Mouse (Mus musculus): ENCODE results near the gene Fam234b. TPM values are rescaled to one million over a fixed set of nuclear protein-coding genes. Genes with fewer than 3 reads are reported as not detected.

Gene Fam234b
- polyA plus RNA-seq, 1 experiment: 42.1 TPM

GRCm38 (mm10) chr6:135236576-135236975 lies 38.8 kb downstream of the Fam234b start:
- TF ChIP-seq POLR2A (IDR thresholded peaks at IDR 0.05; ENCODE audit: control insufficient read depth, extremely low read depth, insufficient read depth, low read length, poor library complexity): no peak
- no peak for TF ChIP-seq CTCF (IDR thresholded peaks at IDR 0.05; ENCODE audit: borderline replicate concordance, control insufficient read depth, extremely low read depth, insufficient read depth, low read length, poor library complexity)
- Histone ChIP-seq H3K4me1 (replicated peaks; ENCODE audit: control insufficient read depth, insufficient read depth, low read length) (peaks cover 20% of the 10 kb centered on the region), H3K36me3 (ENCODE audit: control insufficient read depth, insufficient read depth, low read length) (no peaks in the 10 kb centered on the region; the same call in 1 of the 2 replicates), H3K4me3 (ENCODE audit: control insufficient read depth, insufficient read depth, low read length) (no peak overlapping the region), H3K27me3 (ENCODE audit: control insufficient read depth, insufficient read depth, low read length) (no peaks in the 10 kb centered on the region), H3K27ac (ENCODE audit: control insufficient read depth, insufficient read depth, low read length) (no peak overlapping the region)
- 94% methylated on average over 3 of the region's 3 CpGs for WGBS
- no peak for DNase-seq

DNA sequence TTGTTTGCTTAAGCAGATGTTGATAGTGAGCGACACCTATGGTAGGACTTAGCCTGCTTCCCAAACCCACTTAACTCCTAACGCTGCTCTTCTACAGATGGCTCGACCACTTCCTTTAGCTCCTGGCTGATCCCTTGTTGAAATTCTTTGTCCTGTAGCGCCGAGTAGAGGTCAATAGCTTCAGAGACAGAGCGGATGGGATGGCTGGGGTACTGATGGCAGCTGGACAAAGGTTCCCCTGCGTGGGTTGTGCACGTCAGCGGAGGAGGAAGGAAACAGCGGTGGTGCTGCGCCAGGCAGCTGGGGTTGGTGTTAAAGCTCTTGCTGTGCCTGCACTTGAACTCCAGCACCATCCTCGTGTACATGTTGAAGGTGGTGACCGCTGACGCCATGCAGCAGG lies 39.5 kb downstream of the Fam234b start:
- Histone ChIP-seq H3K4me3 (ENCODE audit: control insufficient read depth, insufficient read depth, low read length) (no peak overlapping the region), H3K36me3 (ENCODE audit: control insufficient read depth, insufficient read depth, low read length) (no peaks in the 10 kb centered on the region; the same call in 1 of the 2 replicates), H3K27ac (ENCODE audit: control insufficient read depth, insufficient read depth, low read length) (no peak overlapping the region), H3K27me3 (ENCODE audit: control insufficient read depth, insufficient read depth, low read length) (no peaks in the 10 kb centered on the region), H3K4me1 (replicated peaks; ENCODE audit: control insufficient read depth, insufficient read depth, low read length) (peaks cover 20% of the 10 kb centered on the region)
- DNase-seq: peak; percentile 47
- WGBS: 6% methylated on average over 14 of the region's 14 CpGs
- TF ChIP-seq CTCF (IDR thresholded peaks at IDR 0.05; ENCODE audit: borderline replicate concordance, control insufficient read depth, extremely low read depth, insufficient read depth, low read length, poor library complexity) (peak; percentile 8; the same call in 1 of the 2 replicates), POLR2A (IDR thresholded peaks at IDR 0.05; ENCODE audit: control insufficient read depth, extremely low read depth, insufficient read depth, low read length, poor library complexity) (no peak)

DNA sequence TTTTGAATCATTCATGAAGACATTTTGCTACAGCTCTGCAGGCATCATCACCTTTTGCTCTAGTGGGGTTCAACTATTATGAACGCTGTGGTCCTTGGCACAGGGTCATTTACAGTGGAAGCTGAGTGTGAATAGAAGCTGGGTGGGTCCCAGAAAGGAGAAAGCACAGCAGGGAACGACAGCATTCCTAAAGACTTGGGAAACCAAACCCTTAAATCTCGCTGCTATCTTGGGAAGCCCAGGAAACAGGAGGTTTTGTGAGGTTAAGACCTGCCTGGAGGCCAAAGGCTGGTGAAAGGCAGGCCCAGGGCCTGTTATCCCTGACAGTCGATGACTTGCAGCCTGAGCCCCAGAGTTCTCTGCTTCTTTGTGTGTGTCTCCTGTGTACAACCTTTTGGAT lies 40.4 kb downstream of the Fam234b start:
- H3K27me3 ChIP-seq (ENCODE audit: control insufficient read depth, insufficient read depth, low read length): no peaks in the 10 kb centered on the region
- WGBS: 89% methylated on average over 4 of the region's 4 CpGs
- TF ChIP-seq POLR2A (IDR thresholded peaks at IDR 0.05; ENCODE audit: control insufficient read depth, extremely low read depth, insufficient read depth, low read length, poor library complexity) (no peak), CTCF (IDR thresholded peaks at IDR 0.05; ENCODE audit: borderline replicate concordance, control insufficient read depth, extremely low read depth, insufficient read depth, low read length, poor library complexity) (no peak)
- H3K4me3 ChIP-seq (ENCODE audit: control insufficient read depth, insufficient read depth, low read length): no peak overlapping the region
- H3K4me1 ChIP-seq (replicated peaks; ENCODE audit: control insufficient read depth, insufficient read depth, low read length): peaks cover 20% of the 10 kb centered on the region
- H3K36me3 ChIP-seq (ENCODE audit: control insufficient read depth, insufficient read depth, low read length): no peaks in the 10 kb centered on the region; the same call in 1 of the 2 replicates
- DNase-seq: no peak
- H3K27ac ChIP-seq (ENCODE audit: control insufficient read depth, insufficient read depth, low read length): no peak overlapping the region

DNA sequence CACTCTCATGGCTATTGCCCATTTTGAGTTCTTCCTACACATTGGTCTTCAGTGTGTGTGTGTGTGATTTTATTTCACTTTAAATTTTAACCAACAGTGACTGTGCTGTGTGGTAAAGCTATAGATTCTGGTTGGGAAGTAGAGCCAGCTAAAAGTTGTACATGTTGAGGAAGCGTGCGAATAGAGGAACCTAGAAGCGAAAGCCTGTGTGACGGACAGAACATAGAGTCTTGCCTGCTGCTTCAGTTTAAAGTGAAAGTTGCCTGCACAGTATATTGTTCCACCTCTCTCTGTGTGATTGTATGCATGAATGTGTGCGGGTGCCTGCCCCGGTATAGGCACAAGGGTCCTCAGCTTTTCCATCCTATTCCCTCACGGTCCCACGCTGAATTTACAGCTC lies 42.6 kb downstream of the Fam234b start:
- H3K27ac ChIP-seq (ENCODE audit: control insufficient read depth, insufficient read depth, low read length): no peak overlapping the region
- TF ChIP-seq POLR2A (IDR thresholded peaks at IDR 0.05; ENCODE audit: control insufficient read depth, extremely low read depth, insufficient read depth, low read length, poor library complexity): no peak
- TF ChIP-seq CTCF (IDR thresholded peaks at IDR 0.05; ENCODE audit: borderline replicate concordance, control insufficient read depth, extremely low read depth, insufficient read depth, low read length, poor library complexity): no peak

GRCm38 (mm10) chr6:135245586-135245985 lies 47.8 kb downstream of the Fam234b start:
- TF ChIP-seq CTCF (IDR thresholded peaks at IDR 0.05; ENCODE audit: borderline replicate concordance, control insufficient read depth, extremely low read depth, insufficient read depth, low read length, poor library complexity): no peak
- no peak for TF ChIP-seq POLR2A (IDR thresholded peaks at IDR 0.05; ENCODE audit: control insufficient read depth, extremely low read depth, insufficient read depth, low read length, poor library complexity)
- DNase-seq: no peak
- Histone ChIP-seq H3K4me3 (ENCODE audit: control insufficient read depth, insufficient read depth, low read length) (no peak overlapping the region), H3K27me3 (ENCODE audit: control insufficient read depth, insufficient read depth, low read length) (no peaks in the 10 kb centered on the region), H3K36me3 (ENCODE audit: control insufficient read depth, insufficient read depth, low read length) (no peaks in the 10 kb centered on the region), H3K27ac (ENCODE audit: control insufficient read depth, insufficient read depth, low read length) (no peak overlapping the region), H3K4me1 (replicated peaks; ENCODE audit: control insufficient read depth, insufficient read depth, low read length) (no peaks in the 10 kb centered on the region)
- 90% methylated on average over 8 of the region's 8 CpGs for WGBS

More for the DNA sequence above, 42.6 kb downstream of the Fam234b start:
- Histone ChIP-seq H3K27me3 (ENCODE audit: control insufficient read depth, insufficient read depth, low read length) (no peaks in the 10 kb centered on the region), H3K4me1 (replicated peaks; ENCODE audit: control insufficient read depth, insufficient read depth, low read length) (peaks cover 18% of the 10 kb centered on the region), H3K36me3 (ENCODE audit: control insufficient read depth, insufficient read depth, low read length) (no peaks in the 10 kb centered on the region), H3K4me3 (ENCODE audit: control insufficient read depth, insufficient read depth, low read length) (no peak overlapping the region)
- WGBS: 61% methylated on average over 8 of the region's 8 CpGs
- DNase-seq: no peak

DNA sequence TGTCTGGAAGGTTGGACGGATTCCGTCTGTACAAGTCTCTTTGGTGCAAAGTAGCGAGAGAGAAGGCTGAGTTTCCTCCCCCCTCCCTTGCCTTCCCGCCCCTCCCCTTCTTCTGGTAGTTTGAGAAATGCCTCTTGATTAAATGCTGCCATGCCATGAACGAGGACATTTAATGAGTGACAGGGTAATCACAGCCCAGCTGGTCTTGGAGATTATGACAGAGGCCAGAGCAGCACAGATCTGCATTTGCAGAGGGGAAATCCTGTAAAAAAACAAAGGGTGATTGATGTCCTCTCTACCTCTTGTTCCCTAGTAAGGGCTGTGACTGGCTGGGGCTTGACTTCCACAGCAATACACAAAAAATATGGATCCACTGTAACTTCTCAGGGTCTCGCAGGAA lies 50.1 kb downstream of the Fam234b start:
- peaks cover 8% of the 10 kb centered on the region for H3K4me1 ChIP-seq (replicated peaks; ENCODE audit: control insufficient read depth, insufficient read depth, low read length)
- no peak for DNase-seq
- 74% methylated on average over 6 of the region's 6 CpGs for WGBS
- no peaks in the 10 kb centered on the region for H3K36me3 ChIP-seq (ENCODE audit: control insufficient read depth, insufficient read depth, low read length)
- no peak for TF ChIP-seq POLR2A (IDR thresholded peaks at IDR 0.05; ENCODE audit: control insufficient read depth, extremely low read depth, insufficient read depth, low read length, poor library complexity)
- no peak overlapping the region for H3K4me3 ChIP-seq (ENCODE audit: control insufficient read depth, insufficient read depth, low read length)
- H3K27me3 ChIP-seq (ENCODE audit: control insufficient read depth, insufficient read depth, low read length): no peaks in the 10 kb centered on the region
- no peak overlapping the region for H3K27ac ChIP-seq (ENCODE audit: control insufficient read depth, insufficient read depth, low read length)

DNA sequence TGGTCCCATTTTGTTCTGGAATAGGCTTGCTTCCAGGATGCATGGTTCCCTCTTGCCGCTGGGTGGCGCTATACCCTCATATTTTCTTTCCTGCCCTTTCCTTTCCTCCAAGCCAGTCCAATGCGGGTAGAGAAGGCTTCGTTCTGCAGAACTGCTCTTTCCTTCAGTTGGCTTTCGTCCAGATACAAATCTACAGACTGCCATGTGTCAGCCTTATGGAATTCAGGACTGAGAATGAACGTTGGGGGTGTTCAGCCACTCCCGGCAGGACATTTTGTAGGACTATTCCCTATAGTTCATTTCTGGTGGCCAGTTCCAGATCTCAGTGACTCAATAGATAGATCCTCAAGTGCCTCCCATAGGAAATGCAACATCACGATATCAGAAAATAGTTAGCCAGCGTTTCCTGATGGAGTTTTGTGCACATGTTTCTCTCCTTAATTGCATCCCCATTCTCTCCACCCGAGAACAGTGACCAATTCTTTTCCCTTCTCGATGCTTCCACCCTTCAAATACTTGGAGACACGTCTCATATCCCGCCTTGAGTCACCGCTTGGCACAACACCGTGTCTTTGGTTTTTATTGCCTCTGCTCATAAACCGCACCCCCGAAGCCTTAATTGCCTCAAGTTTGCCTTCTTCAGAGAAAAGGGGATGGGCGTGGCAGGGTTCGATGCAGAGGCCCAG lies 52.2 kb downstream of the Fam234b start:
- Histone ChIP-seq H3K4me3 (ENCODE audit: control insufficient read depth, insufficient read depth, low read length) (no peak overlapping the region), H3K27me3 (ENCODE audit: control insufficient read depth, insufficient read depth, low read length) (no peaks in the 10 kb centered on the region), H3K36me3 (ENCODE audit: control insufficient read depth, insufficient read depth, low read length) (no peaks in the 10 kb centered on the region), H3K27ac (ENCODE audit: control insufficient read depth, insufficient read depth, low read length) (no peak overlapping the region), H3K4me1 (replicated peaks; ENCODE audit: control insufficient read depth, insufficient read depth, low read length) (peaks cover 11% of the 10 kb centered on the region)
- TF ChIP-seq POLR2A (IDR thresholded peaks at IDR 0.05; ENCODE audit: control insufficient read depth, extremely low read depth, insufficient read depth, low read length, poor library complexity): no peak
- TF ChIP-seq CTCF (IDR thresholded peaks at IDR 0.05; ENCODE audit: borderline replicate concordance, control insufficient read depth, extremely low read depth, insufficient read depth, low read length, poor library complexity): no peak
- 42% methylated on average over 19 of the region's 19 CpGs for WGBS
- DNase-seq: peak; percentile 61

Measured in thymus, adult 2 months (tissue).